Mouse (Mus musculus): ENCODE measurements around the gene Sac3d1. TPM values are rescaled to one million over a fixed set of nuclear protein-coding genes. Genes with fewer than 3 reads are reported as not detected.

The Sac3d1 gene
- total RNA-seq, 2 experiments from 2014 or later: 9.2 to 9.3 TPM

DNA sequence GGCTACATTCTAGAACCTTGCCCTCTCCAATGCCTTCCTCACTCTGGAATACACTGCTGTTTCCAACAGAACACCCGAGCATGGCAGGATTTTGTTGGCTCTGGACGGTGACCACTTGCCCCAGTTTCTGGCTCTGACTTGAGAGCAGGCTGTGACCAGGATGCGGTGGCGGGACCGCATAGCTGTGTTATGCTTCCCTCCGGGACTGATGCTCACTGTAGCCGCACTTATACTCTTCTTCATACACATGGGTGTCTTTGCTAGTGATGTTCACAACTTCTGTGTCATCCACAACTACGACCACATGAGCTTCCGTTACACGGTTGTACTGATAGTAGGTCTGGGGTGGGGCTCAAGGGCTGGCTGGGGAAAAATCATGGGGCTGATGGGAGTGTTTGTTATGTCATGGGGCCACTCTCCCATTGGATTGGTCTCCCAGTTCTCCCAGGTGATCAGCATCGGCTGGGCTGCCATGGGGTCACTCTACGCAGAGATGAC, 38.4 kb downstream of the Sac3d1 start, which contains the start of gene Tmem262:
Tmem262 (plus strand) TSS at position 51 of the 498 bp plus-strand sequence.
- Histone ChIP-seq H3K4me3 (no peak within 1 kb of the TSS), H3K27ac (no peak within 1 kb of the TSS)
- no peak for TF ChIP-seq CTCF (IDR thresholded peaks at IDR 0.05)
- DNase-seq: no peak
- intact Hi-C loops (cut with DNase I): no loop called here

DNA sequence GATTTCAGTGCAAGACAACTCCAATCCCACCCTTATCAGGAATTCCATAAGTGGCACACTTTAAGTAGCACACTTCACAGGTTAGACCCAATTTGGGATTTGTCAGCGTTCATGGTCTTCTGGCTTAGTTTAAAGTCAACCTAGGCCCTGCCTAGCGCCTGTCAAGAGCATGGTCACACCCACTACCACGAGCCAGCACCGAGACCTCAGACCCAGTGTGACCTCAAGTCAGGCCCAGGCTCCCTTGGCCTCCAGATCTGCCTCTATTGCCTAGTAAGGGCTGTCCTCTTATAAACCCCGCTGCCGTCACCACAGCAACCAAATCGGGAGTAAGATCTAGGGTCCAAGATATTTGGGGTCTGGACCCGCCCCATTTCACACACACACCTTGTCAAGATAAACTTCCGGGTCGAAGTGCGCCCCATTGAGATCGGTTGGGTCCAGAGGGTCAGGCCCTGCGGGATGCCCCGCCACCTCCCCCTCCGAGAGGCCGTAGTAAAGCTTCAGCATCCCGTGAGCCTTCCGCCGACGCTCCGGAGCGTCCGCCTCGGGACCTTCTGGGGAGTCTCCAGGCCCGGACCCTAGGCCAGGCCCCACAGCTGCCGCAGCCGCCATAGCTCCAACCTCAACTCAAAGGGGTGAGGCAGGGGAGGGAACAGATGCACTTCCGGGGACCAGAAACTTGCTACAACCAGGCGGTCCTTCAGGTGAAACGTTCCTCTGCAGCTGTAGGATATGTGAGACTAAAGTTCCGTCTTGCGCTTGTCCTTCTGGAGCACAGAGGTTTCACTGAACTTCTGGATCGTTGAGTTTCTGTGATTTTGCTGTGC, 41.7 kb downstream of the Sac3d1 start, which contains the start of gene Vps51:
Vps51 (minus strand) TSS at position 668 of the 830 bp plus-strand sequence.
- TF ChIP-seq CTCF (IDR thresholded peaks at IDR 0.05): no peak
- intact Hi-C loops (cut with DNase I): loop anchor here (2.0 kb wide), 1 partner anchor 16 kb away; the partner anchor contains the start of gene Znhit2

DNA sequence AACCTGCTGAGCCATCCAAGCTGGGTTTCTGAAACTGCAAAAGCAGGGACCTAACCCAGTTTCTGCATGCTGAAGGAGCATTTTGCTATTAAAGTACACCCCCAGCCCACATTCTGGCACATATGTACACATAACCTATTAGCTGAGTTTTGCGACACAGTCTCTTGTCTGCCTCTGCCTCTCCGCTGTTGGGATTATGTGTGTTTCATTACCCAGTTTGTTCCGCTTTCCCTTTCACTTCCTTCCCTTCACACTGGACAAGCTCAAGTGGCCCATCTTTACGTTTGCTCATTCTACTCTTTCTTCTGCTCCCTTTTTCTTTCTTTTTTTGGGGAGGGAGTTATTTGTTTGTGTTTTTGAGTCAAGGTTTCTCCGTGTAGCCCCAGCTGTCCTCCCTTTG, 44.6 kb downstream of the Sac3d1 start:
- Histone ChIP-seq H3K27ac (no peak overlapping the region), H3K4me3 (no peak overlapping the region)
- intact Hi-C loops (cut with DNase I): no loop called here
- no peak for TF ChIP-seq CTCF (IDR thresholded peaks at IDR 0.05)
- no peak for DNase-seq

More for the DNA sequence above, 41.7 kb downstream of the Sac3d1 start, which contains the start of gene Vps51:
- peak within 1 kb of the TSS; percentile 94 for H3K27ac ChIP-seq
- peak within 1 kb of the TSS; percentile 75 for H3K4me3 ChIP-seq
- DNase-seq: peak; percentile 88

DNA sequence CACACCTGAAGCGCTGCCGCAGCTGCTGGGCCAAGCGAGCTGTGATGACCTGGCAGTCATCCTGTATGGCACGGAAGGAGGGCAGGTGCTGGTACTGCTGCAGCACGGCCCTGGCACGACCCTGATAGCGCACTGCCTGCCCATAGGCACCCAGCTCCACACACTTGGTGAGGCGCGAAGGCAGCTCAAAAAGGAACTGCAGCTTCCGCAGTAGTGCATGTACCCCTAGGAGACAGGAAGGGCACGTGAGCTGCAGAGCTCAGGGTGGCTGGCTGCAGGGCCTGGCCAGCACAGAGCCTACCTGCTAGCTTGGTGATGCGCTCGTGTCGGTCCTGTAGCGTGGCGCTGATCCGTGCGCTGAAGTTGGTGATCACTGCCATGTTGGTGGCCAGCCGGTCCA, 47.2 kb downstream of the Sac3d1 start:
- intact Hi-C loops (cut with DNase I): no loop called here

DNA sequence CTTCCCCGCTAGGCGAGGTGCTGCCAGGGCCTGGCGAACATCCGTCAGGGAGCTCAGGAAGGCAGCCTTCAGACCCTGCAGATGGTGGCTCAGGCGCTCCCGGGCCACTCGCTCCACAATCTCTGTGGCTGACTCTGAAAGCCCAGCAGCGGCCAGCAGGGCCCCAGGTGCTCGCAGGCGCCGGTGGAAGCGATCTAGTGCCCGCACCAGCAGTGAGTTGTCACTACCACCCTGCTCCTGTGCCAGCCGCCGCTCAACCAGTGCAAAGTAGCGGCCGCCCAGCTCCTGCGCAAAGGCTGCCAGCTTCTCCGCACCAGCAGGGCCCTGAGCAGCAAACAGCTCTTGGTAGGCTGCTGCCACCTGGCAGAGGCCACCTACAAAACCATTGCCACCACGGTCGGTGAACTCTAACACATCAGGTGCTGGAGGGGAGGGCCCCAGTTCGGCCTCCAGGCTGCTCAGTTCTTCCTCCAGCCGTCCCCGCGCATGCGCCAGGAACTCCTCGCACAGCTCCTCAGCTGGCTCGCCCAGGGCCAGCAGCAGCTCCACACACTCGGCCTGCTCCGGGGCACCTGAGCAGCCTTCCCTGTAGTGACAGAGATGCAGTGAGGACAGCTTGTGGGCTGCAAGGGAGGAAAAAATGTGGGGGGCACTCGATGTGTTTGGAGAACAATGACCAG, 47.7 kb downstream of the Sac3d1 start:
- H3K27ac ChIP-seq: no peak overlapping the region
- no peak for DNase-seq
- intact Hi-C loops (cut with DNase I): no loop called here
- no peak overlapping the region for H3K4me3 ChIP-seq
- TF ChIP-seq CTCF (IDR thresholded peaks at IDR 0.05): no peak

More for the DNA sequence above, 47.2 kb downstream of the Sac3d1 start:
- no peak for DNase-seq
- no peak for TF ChIP-seq CTCF (IDR thresholded peaks at IDR 0.05)
- Histone ChIP-seq H3K27ac (no peak overlapping the region), H3K4me3 (no peak overlapping the region)

DNA sequence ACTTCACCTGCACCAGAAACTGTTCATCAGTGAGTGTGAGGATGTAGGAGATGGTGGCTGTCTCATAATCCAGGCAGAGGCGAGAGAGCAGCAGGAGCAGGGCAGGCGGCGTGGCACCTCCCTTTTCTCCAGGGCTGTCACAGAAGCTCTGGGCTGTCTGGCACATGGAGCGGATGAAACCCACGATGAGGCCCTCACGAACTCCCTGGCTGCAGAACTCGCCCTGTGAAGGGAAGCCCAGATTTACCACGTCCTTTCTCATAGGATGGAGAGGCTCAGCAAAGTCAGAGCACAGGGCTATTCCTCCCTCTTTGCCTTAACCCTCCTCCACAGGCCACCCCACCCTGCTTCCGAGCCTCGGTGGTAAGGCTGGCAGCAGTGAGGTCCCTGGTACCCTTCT, 48.6 kb downstream of the Sac3d1 start:
- no peak overlapping the region for H3K27ac ChIP-seq
- intact Hi-C loops (cut with DNase I): no loop called here
- no peak overlapping the region for H3K4me3 ChIP-seq
- no peak for DNase-seq
- TF ChIP-seq CTCF (IDR thresholded peaks at IDR 0.05): no peak

DNA sequence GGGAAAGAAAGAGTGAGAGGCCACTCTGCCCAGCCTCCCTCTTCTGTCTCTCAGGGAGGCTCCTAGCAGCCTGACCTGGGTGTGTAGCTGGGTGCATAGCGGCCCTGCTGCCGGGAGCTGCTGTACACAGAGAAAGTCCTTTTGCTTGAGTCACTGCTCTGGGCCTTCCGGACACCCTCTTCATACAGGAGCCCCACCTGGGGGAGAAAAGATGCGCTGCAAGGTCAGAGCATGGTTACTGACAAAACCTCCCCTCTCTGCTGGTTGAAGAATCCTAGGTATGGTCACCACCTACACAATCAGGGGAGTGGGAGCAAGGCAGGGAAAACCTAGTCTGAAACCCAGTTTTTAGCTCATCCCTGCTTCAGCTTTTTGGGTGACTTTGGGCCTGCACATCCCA, 49.5 kb downstream of the Sac3d1 start:
- Histone ChIP-seq H3K4me3 (no peak overlapping the region), H3K27ac (no peak overlapping the region)
- no peak for DNase-seq
- intact Hi-C loops (cut with DNase I): no loop called here
- TF ChIP-seq CTCF (IDR thresholded peaks at IDR 0.05): no peak

DNA sequence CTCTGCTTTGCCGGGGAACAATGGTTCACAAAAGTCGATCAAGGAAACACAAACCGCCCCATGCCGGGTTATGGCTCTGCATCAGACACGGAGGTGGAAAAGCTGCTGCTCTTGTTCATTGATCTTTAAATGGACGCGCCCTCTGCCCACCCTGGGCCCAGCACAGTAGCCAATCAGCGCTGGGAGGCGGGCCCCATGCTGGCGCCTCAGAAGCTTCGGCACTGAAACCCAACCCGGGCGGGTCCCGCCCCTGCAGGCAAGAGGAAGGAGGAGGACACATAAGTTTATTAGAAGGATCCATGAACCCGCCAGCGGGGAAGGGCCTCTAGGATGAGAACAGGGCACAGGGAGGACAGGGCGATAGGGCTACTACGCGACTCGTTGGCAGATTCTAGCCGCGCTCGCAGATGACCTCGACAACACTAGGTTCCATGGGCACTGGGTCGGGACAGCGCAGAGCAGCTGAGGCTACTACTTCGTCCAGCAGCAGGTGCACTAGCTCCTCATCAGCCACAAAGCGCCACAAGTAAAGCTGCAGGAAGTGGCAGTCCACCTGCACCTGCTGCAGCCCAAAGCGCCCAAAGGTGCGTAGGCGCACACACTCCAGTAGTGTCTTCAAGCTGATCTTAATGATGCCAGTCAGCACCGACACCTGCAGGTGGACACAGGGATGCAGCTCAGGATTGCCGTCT, 50.6 kb downstream of the Sac3d1 start, which contains the start of gene Tm7sf2:
Tm7sf2 (minus strand) TSS at position 650 of the 692 bp plus-strand sequence.
- peak; percentile 95 for DNase-seq
- Histone ChIP-seq H3K4me3 (peak within 1 kb of the TSS; percentile 66), H3K27ac (peak within 1 kb of the TSS; percentile 67)
- intact Hi-C loops (cut with DNase I): no loop called here
- no peak for TF ChIP-seq CTCF (IDR thresholded peaks at IDR 0.05)

DNA sequence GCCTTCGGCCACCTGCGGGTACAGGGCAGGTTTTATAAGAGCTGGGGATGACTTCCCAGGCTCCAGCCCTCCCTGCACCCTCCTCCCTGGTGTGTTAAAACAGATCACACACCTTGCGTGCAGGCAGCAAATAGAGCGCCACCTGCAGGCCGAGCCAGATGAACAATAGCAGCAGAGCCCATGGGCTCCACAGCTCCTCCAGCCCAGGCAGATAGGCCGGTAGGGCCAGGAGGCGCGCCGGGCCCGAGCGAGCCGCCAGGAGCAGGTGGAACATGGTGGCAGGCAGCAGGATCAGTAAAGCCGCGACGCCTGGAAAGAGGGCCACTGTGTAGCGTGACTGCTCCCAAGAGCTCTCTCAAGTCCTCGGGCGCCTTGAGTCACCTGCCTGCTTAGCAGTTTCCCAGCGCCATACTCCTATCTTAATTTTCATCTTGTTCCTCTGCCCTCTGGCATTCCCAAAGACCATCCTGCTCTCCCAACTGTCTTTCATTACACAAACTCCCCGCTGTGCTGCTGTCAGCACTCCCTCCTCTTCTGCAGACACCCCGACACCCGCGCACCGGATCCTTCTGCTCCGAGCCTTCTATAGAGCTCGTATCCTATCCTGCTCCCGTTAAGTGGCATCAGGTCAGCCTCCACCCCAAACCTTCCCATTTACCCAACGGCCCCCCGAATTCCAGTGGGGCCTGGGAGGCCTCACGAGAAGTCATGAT, 51.3 kb downstream of the Sac3d1 start:
- TF ChIP-seq CTCF (IDR thresholded peaks at IDR 0.05): peak; percentile 89
- Histone ChIP-seq H3K27ac (peak overlapping the region; percentile 67), H3K4me3 (peak overlapping the region; percentile 66)
- intact Hi-C loops (cut with DNase I): no loop called here
- DNase-seq: peak; percentile 87

DNA sequence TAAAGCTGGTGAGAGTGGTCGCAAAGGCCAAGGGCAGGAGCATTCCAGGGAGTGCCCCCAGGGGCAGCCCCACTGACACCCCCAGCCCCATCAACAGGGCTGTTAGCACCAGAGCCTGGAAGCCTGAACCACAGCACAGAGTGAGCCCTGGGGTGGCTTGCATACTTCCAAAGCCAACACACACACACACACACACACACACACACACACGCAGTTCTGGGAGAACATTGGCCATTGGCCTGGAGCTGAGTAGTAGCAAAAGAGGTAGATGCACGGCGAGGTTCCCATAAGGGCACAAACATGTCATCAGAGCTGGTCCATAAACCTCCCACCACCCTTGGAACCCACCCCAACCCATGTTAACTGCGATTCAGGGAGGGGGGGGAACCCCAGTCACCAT, 51.9 kb downstream of the Sac3d1 start:
- no peak for DNase-seq
- no peak for TF ChIP-seq CTCF (IDR thresholded peaks at IDR 0.05)
- H3K27ac ChIP-seq: peak overlapping the region; percentile 67
- intact Hi-C loops (cut with DNase I): no loop called here
- peak overlapping the region; percentile 66 for H3K4me3 ChIP-seq

Other genes with a start within 250 kb of the Sac3d1 start
- 1 to 10 TPM; 3.4 to 4.0 TPM for gene Frmd8, start 243.4 kb downstream of the Sac3d1 start, total RNA-seq (2021)
- under 1 TPM; 0.79 to 0.84 TPM for gene Slc25a45, start 240.8 kb downstream of the Sac3d1 start, total RNA-seq (2021)
- gene Tigd3, start 224.5 kb downstream of the Sac3d1 start, total RNA-seq (2021): under 1 TPM; 0.10 to 0.20 TPM
- gene Dpf2, start 205.6 kb downstream of the Sac3d1 start, total RNA-seq (2021): 10 to 100 TPM; 87.8 to 88.4 TPM
- gene Cdc42ep2, start 193.8 kb downstream of the Sac3d1 start, total RNA-seq (2021): 10 to 100 TPM in 1 of 2 experiments, 1 to 10 TPM in 1; 8.2 to 14.3 TPM
- 1 to 10 TPM; 8.9 to 9.2 TPM for gene Pola2, start 154.4 kb downstream of the Sac3d1 start, total RNA-seq (2021)
- gene Slc22a20, start 132.5 kb downstream of the Sac3d1 start, total RNA-seq (2021): not detected
- gene Capn1, start 102.8 kb downstream of the Sac3d1 start, total RNA-seq (2021): 10 to 100 TPM; 87.0 to 93.7 TPM
- 10 to 100 TPM; 17.1 to 20.6 TPM for gene Syvn1, start 72.1 kb downstream of the Sac3d1 start, total RNA-seq (2021)
- 10 to 100 TPM; 24.6 to 30.9 TPM for gene Mrpl49, start 60.9 kb downstream of the Sac3d1 start, total RNA-seq (2021)
- 100 to 1,000 TPM; 410 to 473 TPM for gene Fau, start 60.8 kb downstream of the Sac3d1 start, total RNA-seq (2021)
- 1 to 10 TPM; 8.3 to 8.5 TPM for gene Znhit2, start 57.5 kb downstream of the Sac3d1 start, total RNA-seq (2021)
- 1 to 10 TPM; 4.6 TPM for gene Tm7sf2, start 50.3 kb downstream of the Sac3d1 start, total RNA-seq (2021)
- 10 to 100 TPM; 20.6 to 23.9 TPM for gene Vps51, start 41.4 kb downstream of the Sac3d1 start, total RNA-seq (2021)
- gene Tmem262, start 38.6 kb downstream of the Sac3d1 start, total RNA-seq (2021): not detected
- gene Gm28374, start 36.4 kb downstream of the Sac3d1 start, total RNA-seq (2021): not detected
- 10 to 100 TPM; 11.2 to 13.1 TPM for gene Zfpl1, start 33.7 kb downstream of the Sac3d1 start, total RNA-seq (2021)
- gene Cdca5, start 33.7 kb downstream of the Sac3d1 start, total RNA-seq (2021): not detected
- not detected for gene AC131692.1, start 24.2 kb downstream of the Sac3d1 start, total RNA-seq (2021)
- not detected for gene Naaladl1, start 12.9 kb downstream of the Sac3d1 start, total RNA-seq (2021)
- gene Snx15, start 9.7 kb upstream of the Sac3d1 start, total RNA-seq (2021): 10 to 100 TPM in 1 of 2 experiments, 1 to 10 TPM in 1; 9.0 to 10.0 TPM
- under 1 TPM; 0.23 to 0.75 TPM for gene Batf2, start 22.3 kb upstream of the Sac3d1 start, total RNA-seq (2021)
- gene Arl2, start 22.9 kb upstream of the Sac3d1 start, total RNA-seq (2021): 10 to 100 TPM; 57.5 to 70.8 TPM
- gene Majin, start 65.7 kb upstream of the Sac3d1 start, total RNA-seq (2021): not detected
- gene Gpha2, start 107.7 kb upstream of the Sac3d1 start, total RNA-seq (2021): not detected
- 10 to 100 TPM; 35.6 to 37.7 TPM for gene Ppp2r5b, start 117.2 kb upstream of the Sac3d1 start, total RNA-seq (2021)
- gene Atg2a, start 123.0 kb upstream of the Sac3d1 start, total RNA-seq (2021): 10 to 100 TPM; 18.4 to 19.0 TPM
- 10 to 100 TPM; 28.4 to 32.3 TPM for gene Ehd1, start 158.1 kb upstream of the Sac3d1 start, total RNA-seq (2021)
- 1 to 10 TPM; 6.0 to 6.4 TPM for gene Cdc42bpg, start 187.8 kb upstream of the Sac3d1 start, total RNA-seq (2021)
- 1 to 10 TPM; 7.0 to 7.8 TPM for gene Men1, start 216.3 kb upstream of the Sac3d1 start, total RNA-seq (2021)
- 10 to 100 TPM; 13.1 to 14.2 TPM for gene Map4k2, start 222.5 kb upstream of the Sac3d1 start, total RNA-seq (2021)
- 10 to 100 TPM; 95.2 to 98.6 TPM for gene Sf1, start 245.0 kb upstream of the Sac3d1 start, total RNA-seq (2021)

Data from gastrocnemius, adult 2 months (tissue).